Mouse (Mus musculus) myocyte (in vitro differentiated cells): ENCODE results near the gene Herc4. TPM values are rescaled to one million over a fixed set of nuclear protein-coding genes. Genes with fewer than 3 reads are reported as not detected.

Experiments
- H3K27me3 ChIP-seq: one replicate; pipeline ENCODE4 v1.6.1; 2011; ENCODE audit not compliant: control insufficient read depth, insufficient read depth, insufficient read length
- H3K36me3 ChIP-seq: one replicate; pipeline ENCODE4 v1.6.1; 2011; ENCODE audit not compliant: control insufficient read depth, insufficient read depth
- H3K4me2 ChIP-seq: one replicate; pipeline ENCODE4 v1.6.1; 2011; ENCODE audit warnings: low read depth, control low read depth
- H3K4me3 ChIP-seq: one replicate; pipeline ENCODE4 v1.5.1; 2011; ENCODE audit warnings: mild to moderate bottlenecking, control low read depth, moderate library complexity
- H3K79me2 ChIP-seq: one replicate; pipeline ENCODE4 v1.6.1; 2011; ENCODE audit not compliant: control insufficient read depth, insufficient read depth
- H3ac ChIP-seq: one replicate; pipeline ENCODE4 v1.6.1; 2011; ENCODE audit not compliant: control insufficient read depth, insufficient read length
- CEBPB ChIP-seq: IDR thresholded peaks from 2 replicates; pipeline ENCODE4 v1.6.1; 2011; ENCODE audit warnings: mild to moderate bottlenecking, moderate library complexity; ENCODE audit not compliant: poor library complexity, insufficient read depth, severe bottlenecking
- E2F4 ChIP-seq: IDR thresholded peaks from one replicate; pipeline ENCODE4 v1.6.1; 2011; ENCODE audit warnings: mild to moderate bottlenecking, control low read depth, moderate library complexity; ENCODE audit not compliant: insufficient read depth
- MAX ChIP-seq: IDR thresholded peaks from one replicate; pipeline ENCODE4 v1.6.1; 2011; ENCODE audit warnings: low read depth, mild to moderate bottlenecking, control low read depth
- MYOD1 ChIP-seq, 3 experiments: IDR thresholded peaks; one replicate each; pipeline ENCODE4 v1.6.1; 2011; ENCODE audit warnings: control low read depth in 2 of 3, low read depth in 2 of 3, mild to moderate bottlenecking in 2 of 3, moderate library complexity in 1 of 3; ENCODE audit not compliant: insufficient read length in 2 of 3, control insufficient read depth in 1 of 3
- MYOG ChIP-seq, 3 experiments: IDR thresholded peaks; one replicate each; pipeline ENCODE4 v1.6.1; 2011; ENCODE audit warnings: control low read depth in 2 of 3, low read depth in 2 of 3, mild to moderate bottlenecking in 2 of 3; ENCODE audit not compliant: insufficient read length in 2 of 3, control insufficient read depth in 1 of 3, insufficient read depth in 1 of 3
- POLR2A ChIP-seq: IDR thresholded peaks from one replicate; pipeline ENCODE4 v1.6.1; 2011; ENCODE audit warnings: low read depth, mild to moderate bottlenecking, control low read depth, moderate library complexity; ENCODE audit not compliant: insufficient read length
- POLR2AphosphoS2 ChIP-seq: IDR thresholded peaks from one replicate; pipeline ENCODE4 v1.6.1; 2011; ENCODE audit warnings: low read depth, control low read depth; ENCODE audit not compliant: insufficient read length
- REST ChIP-seq: IDR thresholded peaks from one replicate; pipeline ENCODE4 v1.6.1; 2011; ENCODE audit warnings: mild to moderate bottlenecking, control low read depth, moderate library complexity; ENCODE audit not compliant: insufficient read depth, insufficient read length
- SRF ChIP-seq: IDR thresholded peaks from one replicate; pipeline ENCODE4 v1.6.1; 2011; ENCODE audit warnings: low read depth; ENCODE audit not compliant: control insufficient read depth, insufficient read length
- TCF12 ChIP-seq: IDR thresholded peaks from one replicate; pipeline ENCODE4 v1.6.1; 2011; ENCODE audit warnings: mild to moderate bottlenecking, control low read depth; ENCODE audit not compliant: poor library complexity, insufficient read depth, severe bottlenecking
- TCF3 ChIP-seq: IDR thresholded peaks from one replicate; pipeline ENCODE4 v1.6.1; 2011; ENCODE audit warnings: low read depth, control low read depth; ENCODE audit not compliant: insufficient read length
- USF1 ChIP-seq: IDR thresholded peaks from one replicate; pipeline ENCODE4 v1.6.1; 2011; ENCODE audit warnings: low read depth, mild to moderate bottlenecking, control low read depth, moderate library complexity
- polyA plus RNA-seq: library from polyadenylated mRNA; unstranded; fragments of >200 nt; fragmentation: generic; extraction: Trizol; gene quantifications from one replicate; pipeline ENCODE4 v1.2.1, GENCODE M21; 2012; ENCODE audit warnings: missing spikeins

Herc4 gene
- polyA plus RNA-seq, 1 experiment, result 13.6 TPM

- no peak overlapping the region for H3K4me3 ChIP-seq
- peaks cover 67% of the 10 kb centered on the region for H3K79me2 ChIP-seq
- no peak overlapping the region for H3ac ChIP-seq
- H3K4me2 ChIP-seq, result no peak overlapping the region
- H3K27me3 ChIP-seq, result no peaks in the 10 kb centered on the region
- H3K36me3 ChIP-seq, result peaks cover 34% of the 10 kb centered on the region
- TF ChIP-seq MAX, result no peak
- no peak for TF ChIP-seq REST
- TF ChIP-seq POLR2A, result no peak
- no peak for TF ChIP-seq SRF
Observed at GRCm38 (mm10) chr10:63247457-63247856, 3.8 kb downstream of the Herc4 start.

GRCm38 (mm10) chr10:63248421-63248820, 4.8 kb downstream of the Herc4 start:
- TF ChIP-seq POLR2AphosphoS2 (no peak), CEBPB (no peak)
- no peak overlapping the region for H3ac ChIP-seq
- no peaks in the 10 kb centered on the region for H3K27me3 ChIP-seq
- H3K4me3 ChIP-seq, result no peak overlapping the region
- peaks cover 34% of the 10 kb centered on the region for H3K36me3 ChIP-seq
- peaks cover 76% of the 10 kb centered on the region for H3K79me2 ChIP-seq
- H3K4me2 ChIP-seq, result no peak overlapping the region

GRCm38 (mm10) chr10:63258696-63259095, 15.1 kb downstream of the Herc4 start:
- H3K4me3 ChIP-seq, result no peak overlapping the region
- no peak for TF ChIP-seq POLR2A
- TF ChIP-seq CEBPB, result no peak
- no peak for TF ChIP-seq MYOD1 (IDR thresholded peaks at IDR 0.05; ENCODE audit: control insufficient read depth in 1 of 3, insufficient read length in 2 of 3, low read depth in 2 of 3)
- TF ChIP-seq USF1, result no peak
- no peak for TF ChIP-seq REST
- TF ChIP-seq TCF3, result no peak
- no peak for TF ChIP-seq E2F4
- no peak for TF ChIP-seq SRF
- no peak for TF ChIP-seq TCF12
- TF ChIP-seq POLR2AphosphoS2, result no peak
- TF ChIP-seq MYOG (IDR thresholded peaks at IDR 0.05; ENCODE audit: control insufficient read depth in 1 of 3, insufficient read depth in 1 of 3, insufficient read length in 2 of 3, low read depth in 2 of 3), result no peak
- no peak for TF ChIP-seq MAX
- H3K36me3 ChIP-seq, result peaks cover 3% of the 10 kb centered on the region
- H3K79me2 ChIP-seq, result peaks cover 88% of the 10 kb centered on the region
- no peak overlapping the region for H3K4me2 ChIP-seq
- no peak overlapping the region for H3ac ChIP-seq
- H3K27me3 ChIP-seq, result no peaks in the 10 kb centered on the region

GRCm38 (mm10) chr10:63259340-63259739, 15.7 kb downstream of the Herc4 start:
- TF ChIP-seq USF1 (no peak), SRF (no peak), TCF12 (no peak), POLR2AphosphoS2 (no peak), CEBPB (no peak), E2F4 (no peak), TCF3 (no peak), REST (no peak), MYOD1 (IDR thresholded peaks at IDR 0.05; ENCODE audit: control insufficient read depth in 1 of 3, insufficient read length in 2 of 3, low read depth in 2 of 3) (no peak), MAX (no peak), POLR2A (no peak)
- Histone ChIP-seq H3K4me3 (no peak overlapping the region), H3K36me3 (peaks cover 3% of the 10 kb centered on the region), H3K4me2 (no peak overlapping the region), H3K79me2 (peaks cover 86% of the 10 kb centered on the region), H3K27me3 (no peaks in the 10 kb centered on the region), H3ac (no peak overlapping the region)

- Histone ChIP-seq H3K4me2 (no peak overlapping the region), H3K27me3 (no peaks in the 10 kb centered on the region), H3K36me3 (peaks cover 41% of the 10 kb centered on the region), H3K4me3 (no peak overlapping the region), H3ac (no peak overlapping the region), H3K79me2 (peaks cover 29% of the 10 kb centered on the region)
- no peak for TF ChIP-seq SRF
Observed at GRCm38 (mm10) chr10:63267941-63268340, 24.3 kb downstream of the Herc4 start.

GRCm38 (mm10) chr10:63272401-63272800, 28.8 kb downstream of the Herc4 start:
- H3K4me3 ChIP-seq, result no peak overlapping the region
- peaks cover 56% of the 10 kb centered on the region for H3K36me3 ChIP-seq
- no peak overlapping the region for H3ac ChIP-seq

More at GRCm38 (mm10) chr10:63272401-63272800, 28.8 kb downstream of the Herc4 start:
- Histone ChIP-seq H3K4me2 (no peak overlapping the region), H3K79me2 (peaks cover 9% of the 10 kb centered on the region), H3K27me3 (no peaks in the 10 kb centered on the region)
- TF ChIP-seq REST, result no peak
- no peak for TF ChIP-seq SRF
- TF ChIP-seq TCF3, result no peak
